Comparison of ENCODE assay signal across 23 mouse cellular contexts in genomic region chr3:20036069-20036468, GRCm38 (mm10).
"Had no signal": no experiment of that assay in that cellular context is flagged by ENCODE, and none has a peak within 500 bp of the region (broad histone marks: within the 10 kb centered on the region; RNA-seq: fewer than 3 reads in every experiment).

No protein-coding gene starts in this region.

- DNase-seq: kidney, adult 18-20 months; kidney, postnatal 36 days; layer of hippocampus, postnatal 36 days; left cerebral cortex, postnatal 4 days; liver, postnatal 0 days; lung, postnatal 14 days; lung, postnatal 4 days; right cerebral cortex, adult 18-20 months; right cerebral cortex, postnatal 14 days; right cerebral cortex, postnatal 4 days; thymus, adult 2 months; thymus, postnatal 14 days; thymus, postnatal 4 days had no signal

- H3K9me3 ChIP-seq: limb, embryonic 12.5 days; limb, embryonic 15.5 days; neural tube, embryonic 15.5 days had no signal

- ATAC-seq: intestine, embryonic 16.5 days; liver, postnatal 0 days had no signal

- H3K27me3 ChIP-seq: limb, embryonic 12.5 days; limb, embryonic 15.5 days; midbrain, embryonic 12.5 days; neural tube, embryonic 12.5 days; neural tube, embryonic 15.5 days had no signal

- H3K36me3 ChIP-seq: limb, embryonic 12.5 days; limb, embryonic 15.5 days; midbrain, embryonic 12.5 days; neural tube, embryonic 12.5 days; neural tube, embryonic 15.5 days had no signal

- H3K27ac ChIP-seq: kidney, postnatal 0 days; left cerebral cortex, adult 2 months; limb, embryonic 12.5 days; limb, embryonic 15.5 days; liver, embryonic 14.5 days; midbrain, embryonic 12.5 days; neural tube, embryonic 12.5 days; neural tube, embryonic 15.5 days; stomach, postnatal 0 days had no signal

- H3K4me3 ChIP-seq: neural tube, embryonic 12.5 days had no signal

- H3K9ac ChIP-seq: limb, embryonic 12.5 days; limb, embryonic 15.5 days; liver, embryonic 14.5 days; midbrain, embryonic 12.5 days; neural tube, embryonic 12.5 days had no signal
